Mouse (Mus musculus) neural tube, embryonic 11.5 days (tissue): ENCODE results near the gene Epha4. TPM values are rescaled to one million over a fixed set of nuclear protein-coding genes. Genes with fewer than 3 reads are reported as not detected.
A peak's percentile ranks its signal among the peaks of the same experiment; 100 is the strongest.

Experiments used
- ATAC-seq: fragments of 200-750 bp; cut with Nextera tagmentation; 2 replicates; pipeline ENCODE4 v1.8.0; 2017; ENCODE audit warnings: moderate number of reproducible peaks, mild to moderate bottlenecking, moderate TSS enrichment, moderate library complexity; ENCODE audit not compliant: insufficient read depth, low FRiP score, low TSS enrichment
- DNase-seq: peaks from one replicate; pipeline ENCODE4 v3.0.0-alpha.2; 2015; ENCODE audit warnings: low spot score
- H3K27ac ChIP-seq: fragments of 300-500 bp; sonication (generic); 2 replicates; pipeline ENCODE4 v1.5.1; 2014; ENCODE audit warnings: low read depth, mild to moderate bottlenecking, low read length
- H3K27me3 ChIP-seq: fragments of 300-500 bp; sonication (generic); 2 replicates; pipeline ENCODE4 v1.6.1; 2014; ENCODE audit warnings: mild to moderate bottlenecking, low read length, mixed read lengths; ENCODE audit not compliant: control insufficient read depth, insufficient read depth
- H3K36me3 ChIP-seq: fragments of 300-500 bp; sonication (generic); 2 replicates; pipeline ENCODE4 v1.6.1; 2014; ENCODE audit warnings: mild to moderate bottlenecking, low read length, moderate library complexity, mixed read lengths; ENCODE audit not compliant: control insufficient read depth, insufficient read depth
- H3K4me1 ChIP-seq: fragments of 300-500 bp; sonication (generic); 2 replicates; pipeline ENCODE4 v1.6.1; 2014; ENCODE audit warnings: low read length, mixed read lengths; ENCODE audit not compliant: control insufficient read depth, insufficient read depth
- H3K4me2 ChIP-seq: fragments of 300-500 bp; sonication (generic); 2 replicates; pipeline ENCODE4 v1.6.1; 2014; ENCODE audit warnings: low read depth, mild to moderate bottlenecking, moderate library complexity
- H3K4me3 ChIP-seq: fragments of 300-500 bp; sonication (generic); 2 replicates; pipeline ENCODE4 v1.5.1; 2014; ENCODE audit warnings: low read depth, low read length
- H3K9ac ChIP-seq: fragments of 300-500 bp; sonication (generic); 2 replicates; pipeline ENCODE4 v1.6.1; 2014; ENCODE audit warnings: mild to moderate bottlenecking, low read length
- H3K9me3 ChIP-seq: fragments of 300-500 bp; sonication (generic); 2 replicates; pipeline ENCODE4 v1.6.1; 2016; ENCODE audit warnings: low read length; ENCODE audit not compliant: control insufficient read depth
- WGBS: fragments of 180-500 bp; shearing (Covaris S2); extraction: QIAGEN DNeasy Blood & Tissue Kit; methylation state at CpG from one replicate; pipeline ENCODE4 v1.1.7; 2014; 5-methylcytosine and 5-hydroxymethylcytosine counted together
- polyA plus RNA-seq: library from polyadenylated mRNA; unstranded; fragments of >200 nt; fragmentation: Nextera tagmentation; extraction: Ambion mirVana; gene quantifications from 2 replicates; pipeline ENCODE4 v1.2.1, GENCODE M21; 2014

Epha4 gene
- polyA plus RNA-seq, 1 experiment from 2014 or later: 26.6 TPM

DNA sequence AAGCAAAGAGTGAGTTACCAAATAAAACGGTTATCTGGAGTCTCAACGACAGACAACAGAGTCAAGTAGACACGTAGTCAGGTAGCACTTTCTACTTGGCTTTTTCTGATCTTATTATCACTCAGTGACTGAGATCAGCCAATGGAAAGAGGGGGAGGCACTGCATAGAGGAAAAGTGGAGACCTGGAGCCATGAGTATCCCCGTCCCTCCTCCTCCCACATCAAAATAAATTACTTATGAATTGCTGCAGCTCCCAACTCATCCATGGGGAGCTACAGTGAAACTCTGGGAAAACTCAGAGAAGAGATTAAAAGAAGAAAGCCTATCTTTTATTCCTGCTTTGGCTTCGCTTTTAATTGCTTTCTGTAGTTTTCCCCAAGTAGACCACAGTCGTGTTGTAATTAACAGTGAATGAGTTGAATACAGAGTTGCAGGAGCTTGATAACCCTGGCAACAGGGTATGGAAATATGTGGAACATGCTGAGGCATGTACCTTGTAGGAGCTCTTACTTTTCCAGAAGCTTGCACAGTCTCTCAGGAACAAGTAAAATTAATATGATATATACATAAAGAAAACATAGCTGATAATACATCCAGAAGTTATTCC, 17.8 kb upstream of the Epha4 start:
- Histone ChIP-seq H3K4me2 (no peak overlapping the region), H3K9ac (no peak overlapping the region), H3K9me3 (no peaks in the 10 kb centered on the region), H3K4me1 (no peaks in the 10 kb centered on the region), H3K27me3 (no peaks in the 10 kb centered on the region), H3K36me3 (no peaks in the 10 kb centered on the region), H3K4me3 (no peak overlapping the region), H3K27ac (no peak overlapping the region)
- DNase-seq (no peak), ATAC-seq (no peak)
- 40% methylated on average over 6 of the region's 6 CpGs for whole genome bisulfite sequencing

DNA sequence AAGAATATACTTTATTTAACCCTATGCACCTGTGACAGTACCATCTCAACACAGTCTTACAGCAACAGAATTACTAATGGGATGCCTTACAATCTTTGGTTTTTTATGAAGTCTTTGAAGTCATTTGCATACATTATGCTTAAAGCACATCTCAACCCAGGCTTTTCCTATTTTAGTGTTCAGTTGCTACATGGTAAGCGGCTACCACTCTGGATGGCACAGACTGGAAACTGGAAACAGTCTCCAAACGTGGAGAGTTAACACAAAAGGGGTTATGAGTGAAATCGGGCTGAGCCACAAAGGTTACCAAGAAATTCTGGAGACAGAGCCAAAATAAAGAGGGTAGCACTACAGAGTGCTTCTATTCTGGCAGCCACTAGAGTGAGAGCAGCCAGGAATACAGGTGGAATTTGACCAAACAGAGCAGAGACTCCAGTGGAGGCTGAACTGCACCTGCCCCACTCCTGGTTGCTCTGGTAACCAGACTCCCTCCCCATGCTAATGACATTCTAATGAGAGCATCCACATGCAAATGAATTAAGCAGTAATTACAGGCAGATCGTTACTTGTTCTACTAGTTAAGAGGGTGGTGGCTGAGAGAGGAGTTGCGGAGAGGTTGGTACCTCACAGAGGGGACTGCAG, 17.2 kb upstream of the Epha4 start:
- no peak overlapping the region for H3K27ac ChIP-seq
- 49% methylated on average over 5 of the region's 5 CpGs for WGBS
- no peaks in the 10 kb centered on the region for H3K36me3 ChIP-seq
- H3K4me2 ChIP-seq: no peak overlapping the region
- no peak overlapping the region for H3K9ac ChIP-seq
- ATAC-seq (no peak), DNase-seq (no peak)
- no peaks in the 10 kb centered on the region for H3K27me3 ChIP-seq
- H3K9me3 ChIP-seq: no peaks in the 10 kb centered on the region
- H3K4me3 ChIP-seq: no peak overlapping the region
- no peaks in the 10 kb centered on the region for H3K4me1 ChIP-seq

DNA sequence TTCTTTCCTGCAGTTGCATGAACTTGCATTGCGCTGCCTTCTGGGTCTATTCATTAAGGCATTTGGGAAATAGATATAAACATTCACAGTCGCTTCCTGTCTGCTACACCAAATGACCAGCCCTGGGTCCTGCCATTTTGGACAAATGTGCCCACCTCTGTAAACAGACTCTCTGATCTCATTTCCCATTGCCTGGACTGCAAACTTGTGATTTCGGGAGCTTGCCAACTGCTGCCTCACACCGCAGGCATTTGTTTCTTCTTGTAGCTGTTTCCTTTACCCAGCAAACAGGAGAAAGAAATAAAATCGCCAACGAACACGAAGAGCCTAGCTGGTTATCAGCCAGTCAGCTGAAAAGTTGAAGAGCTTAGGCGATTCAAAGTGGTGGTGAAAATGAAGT, 10.2 kb upstream of the Epha4 start:
- DNase-seq (no peak), ATAC-seq (no peak)
- Histone ChIP-seq H3K4me2 (no peak overlapping the region), H3K9ac (no peak overlapping the region), H3K36me3 (no peaks in the 10 kb centered on the region), H3K4me3 (no peak overlapping the region), H3K4me1 (peaks cover 6% of the 10 kb centered on the region), H3K9me3 (no peaks in the 10 kb centered on the region), H3K27me3 (no peaks in the 10 kb centered on the region), H3K27ac (no peak overlapping the region)
- WGBS: 79% methylated on average over 8 of the region's 8 CpGs

DNA sequence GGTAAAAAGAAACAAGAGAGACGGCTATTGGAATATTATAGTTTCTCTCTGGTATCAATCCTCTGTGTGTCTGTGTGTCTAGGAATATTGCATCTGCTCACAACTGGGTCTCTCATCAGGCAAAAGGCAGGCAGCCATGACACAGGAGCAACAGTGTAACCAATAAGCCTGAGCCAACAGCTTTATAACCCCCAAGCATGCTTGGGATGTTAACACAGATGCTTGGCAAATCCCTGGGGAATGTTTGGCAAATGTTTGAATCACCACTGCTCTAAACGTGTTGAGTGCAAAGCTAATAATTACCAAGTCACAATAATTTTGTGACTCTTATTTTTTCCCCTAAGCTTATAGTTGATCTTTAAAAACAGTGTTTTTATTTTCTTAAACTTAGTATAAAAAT, 8.5 kb upstream of the Epha4 start:
- H3K27ac ChIP-seq: no peak overlapping the region

DNA sequence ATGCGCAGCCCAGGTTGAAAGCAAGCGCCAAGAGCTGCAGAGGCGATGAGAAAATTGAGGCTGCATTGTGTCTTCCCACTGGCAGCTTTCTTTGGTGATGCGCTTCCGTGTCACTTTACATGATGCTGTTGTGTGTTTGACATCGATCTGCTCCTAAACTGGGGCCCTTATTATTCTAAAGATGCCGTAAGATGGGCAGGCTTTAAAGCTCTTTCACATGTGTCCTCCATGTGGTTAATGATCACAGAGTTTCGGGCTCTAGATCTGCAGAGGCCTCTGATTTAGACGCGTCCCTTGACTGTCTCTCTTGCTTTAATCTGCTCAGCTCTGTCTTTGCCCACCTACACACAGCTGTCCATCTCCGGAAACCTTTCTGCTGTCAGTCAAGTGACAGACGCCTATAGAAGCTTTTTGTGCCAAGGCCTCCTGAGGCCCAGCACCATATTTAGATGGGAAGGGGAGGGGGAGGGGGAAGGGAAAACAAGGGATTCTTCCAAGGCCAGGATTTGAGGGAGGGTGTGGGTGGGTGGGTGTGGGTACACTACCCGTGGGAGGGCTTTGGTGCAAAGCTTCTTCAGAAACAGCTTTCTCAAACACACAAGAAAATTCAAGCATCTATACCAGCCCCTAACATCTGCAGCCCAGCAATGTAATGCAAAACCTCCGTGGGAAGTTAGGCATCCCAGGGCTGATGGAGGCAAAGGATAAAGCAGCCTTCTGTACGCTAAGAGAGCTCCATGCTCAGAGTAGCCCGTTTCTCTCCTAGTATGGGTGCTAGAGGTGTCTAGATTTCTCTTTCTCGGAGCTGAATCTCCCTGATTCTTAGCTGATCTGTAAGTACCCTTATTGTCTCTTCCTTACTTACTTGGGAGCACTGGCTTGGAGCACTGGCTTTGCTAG, 7.0 kb upstream of the Epha4 start:
- DNase-seq (no peak), ATAC-seq (no peak)
- Histone ChIP-seq H3K4me3 (no peak overlapping the region), H3K4me2 (peak overlapping the region; percentile 24; the same call in 1 of the 2 replicates), H3K9ac (no peak overlapping the region), H3K36me3 (no peaks in the 10 kb centered on the region), H3K9me3 (no peaks in the 10 kb centered on the region), H3K27ac (no peak overlapping the region), H3K27me3 (no peaks in the 10 kb centered on the region), H3K4me1 (peaks cover 6% of the 10 kb centered on the region)
- 16% methylated on average over 17 of the region's 17 CpGs for WGBS

More for the DNA sequence above, 8.5 kb upstream of the Epha4 start:
- Histone ChIP-seq H3K4me3 (no peak overlapping the region), H3K9me3 (no peaks in the 10 kb centered on the region), H3K27me3 (no peaks in the 10 kb centered on the region), H3K4me2 (no peak overlapping the region), H3K9ac (no peak overlapping the region), H3K36me3 (no peaks in the 10 kb centered on the region), H3K4me1 (peaks cover 6% of the 10 kb centered on the region)
- 70% methylated on average over 2 of the region's 2 CpGs for WGBS
- DNase-seq: no peak
- ATAC-seq: no peak

DNA sequence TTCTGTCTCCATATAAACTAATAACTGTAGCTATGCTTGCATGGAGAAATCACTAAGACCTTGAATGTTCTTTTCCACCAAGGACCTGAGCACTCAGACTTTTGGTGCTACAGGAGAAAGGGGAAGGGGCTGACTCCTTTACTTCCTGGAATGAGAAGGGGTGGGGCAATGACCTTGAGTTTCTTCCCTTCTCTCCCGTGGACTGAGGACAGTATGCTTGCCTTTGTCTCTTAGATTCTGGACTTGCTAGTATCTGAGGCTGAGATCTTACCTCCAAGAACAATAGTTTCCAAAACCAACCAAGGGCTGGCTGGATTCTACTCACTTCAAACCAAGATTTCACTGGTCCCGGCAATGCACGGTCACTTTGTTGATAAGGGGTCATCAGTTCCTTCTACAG, 3.8 kb upstream of the Epha4 start:
- H3K27ac ChIP-seq: no peak overlapping the region
- ATAC-seq (no peak), DNase-seq (no peak)
- H3K36me3 ChIP-seq: no peaks in the 10 kb centered on the region
- no peak overlapping the region for H3K9ac ChIP-seq
- peaks cover 9% of the 10 kb centered on the region for H3K4me1 ChIP-seq
- no peaks in the 10 kb centered on the region for H3K27me3 ChIP-seq
- no peak overlapping the region for H3K4me3 ChIP-seq
- WGBS: 87% methylated on average over 3 of the region's 3 CpGs
- no peak overlapping the region for H3K4me2 ChIP-seq
- H3K9me3 ChIP-seq: no peaks in the 10 kb centered on the region

DNA sequence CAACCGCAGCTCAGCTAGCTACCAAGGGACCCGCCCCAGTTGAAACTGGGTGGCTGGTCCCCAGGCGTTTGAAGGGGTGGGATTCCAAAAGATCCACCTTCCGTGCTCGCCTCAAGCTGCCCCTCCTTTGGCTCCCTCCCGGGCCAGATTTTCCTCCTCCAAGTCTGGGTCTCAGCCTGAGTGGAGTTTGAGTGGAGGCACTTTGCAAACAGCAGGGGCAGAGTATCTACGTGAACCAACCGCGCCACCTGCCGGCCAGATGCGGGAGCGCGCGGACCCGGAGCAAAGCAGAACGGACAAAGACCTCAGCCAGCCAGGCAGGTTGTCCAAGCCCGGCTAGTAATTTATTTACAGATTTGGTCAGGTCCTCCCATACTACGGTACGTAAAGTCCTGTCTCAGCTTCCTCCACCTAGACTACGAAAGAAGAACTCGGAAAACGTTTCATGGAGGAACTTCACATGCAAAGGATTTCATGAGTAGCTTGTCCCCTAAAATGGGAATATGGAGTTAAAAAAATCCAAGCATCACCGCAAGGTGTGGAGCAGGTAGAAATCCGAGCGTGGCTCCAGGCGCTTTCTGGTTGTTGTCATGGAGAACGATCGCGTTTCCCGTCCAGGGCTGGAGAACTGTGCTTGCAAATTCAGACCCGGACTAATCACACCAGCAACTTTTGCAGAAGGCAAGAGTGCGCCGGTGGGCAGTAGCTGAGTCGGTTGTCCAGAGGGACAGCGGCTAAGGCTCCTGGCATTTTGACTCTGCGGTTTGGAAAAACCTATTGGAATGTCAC, 1.5 kb upstream of the Epha4 start:
- Histone ChIP-seq H3K27me3 (no peaks in the 10 kb centered on the region), H3K4me3 (peak overlapping the region; percentile 46), H3K4me1 (peaks cover 3% of the 10 kb centered on the region; the same call in 1 of the 2 replicates), H3K9ac (peak overlapping the region; percentile 48), H3K4me2 (peak overlapping the region; percentile 96), H3K27ac (no peak overlapping the region), H3K36me3 (no peaks in the 10 kb centered on the region), H3K9me3 (no peaks in the 10 kb centered on the region)
- WGBS: 3% methylated on average over 36 of the region's 36 CpGs
- DNase-seq: peak; percentile 94
- peak; percentile 13 for ATAC-seq

DNA sequence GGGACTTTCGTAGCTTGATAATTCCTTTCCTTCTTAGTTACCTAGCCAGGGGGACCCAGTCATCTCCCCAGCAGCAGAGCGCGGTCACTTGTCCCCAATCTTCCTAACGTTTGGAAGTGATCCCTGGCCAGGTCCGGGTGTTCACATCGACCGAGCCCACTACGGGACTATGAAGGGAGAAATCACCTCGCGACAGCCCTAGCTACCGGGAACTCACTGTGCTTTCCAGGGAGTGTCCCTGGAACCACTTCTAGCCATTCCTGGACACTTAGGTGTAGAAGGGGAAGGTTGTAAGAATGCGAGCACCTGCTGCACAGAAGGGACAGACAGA, 728 bp upstream of the Epha4 start:
- H3K36me3 ChIP-seq: no peaks in the 10 kb centered on the region
- peak; percentile 50 for DNase-seq
- under 1% methylated on average over 12 of the region's 12 CpGs for WGBS
- H3K4me1 ChIP-seq: peaks cover 7% of the 10 kb centered on the region
- no peak overlapping the region for H3K27ac ChIP-seq
- peak overlapping the region; percentile 48 for H3K9ac ChIP-seq
- H3K4me2 ChIP-seq: peak overlapping the region; percentile 96
- H3K9me3 ChIP-seq: no peaks in the 10 kb centered on the region
- H3K4me3 ChIP-seq: peak overlapping the region; percentile 46
- no peak for ATAC-seq
- H3K27me3 ChIP-seq: no peaks in the 10 kb centered on the region
